Mouse (Mus musculus): ENCODE results near the gene Skor1.

GRCm38 (mm10) chr9:63135801-63136200, 13.0 kb downstream of the Skor1 start:
- peak; percentile 65; the same call in 1 of the 2 replicates for TF ChIP-seq CTCF (IDR thresholded peaks at IDR 0.05; ENCODE audit: control insufficient read depth, insufficient read depth, insufficient replicate concordance, low read depth, low read length)
- TF ChIP-seq POLR2A (IDR thresholded peaks at IDR 0.05; ENCODE audit: control insufficient read depth, low read depth, low read length): no peak
